In the genomic region with DNA sequence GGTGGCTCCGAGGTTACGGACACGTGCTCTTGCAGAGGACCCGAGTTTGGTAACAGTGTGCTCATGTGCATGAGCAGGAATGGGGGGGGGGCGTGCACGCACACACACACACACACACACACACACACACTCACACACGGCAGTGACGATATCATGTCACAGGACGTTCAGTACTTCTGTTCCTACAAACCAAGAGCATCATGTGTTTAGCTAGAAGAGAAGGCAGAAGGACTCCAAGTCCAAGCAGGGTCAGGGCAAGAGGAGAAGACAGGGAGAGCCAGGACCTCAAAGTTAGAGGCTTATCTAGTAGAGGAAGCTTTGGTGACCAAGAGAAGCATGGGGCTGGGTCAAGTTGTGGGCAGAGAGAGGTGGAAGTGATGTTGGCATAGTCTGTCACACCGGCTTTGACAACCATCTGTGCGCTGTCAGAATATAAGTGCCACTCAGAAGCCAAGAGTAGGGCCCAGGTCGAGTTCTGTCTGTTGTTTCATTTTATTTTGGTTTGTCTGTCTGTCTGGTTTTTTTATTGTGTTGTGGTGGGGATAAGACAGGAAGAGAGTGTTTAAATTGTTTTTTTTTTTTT, we compare ENCODE assay signal across 17 mouse cellular contexts.
DNase-seq lines count a peak whose midpoint lies in the region; TF ChIP-seq lines count a peak whose summit lies in the region.
"Had no signal": no experiment of that assay in that cellular context is flagged by ENCODE, and none has a peak within 500 bp of the region (broad histone marks: within the 10 kb centered on the region; RNA-seq: fewer than 3 reads in every experiment).

No protein-coding gene starts in this region.

- H3K9me3 ChIP-seq in megakaryocyte, embryonic 14.5 days: no peaks in the 10 kb centered on the region
- H3K9me3 ChIP-seq: G1E; hindbrain, embryonic 13.5 days; liver, embryonic 13.5 days; midbrain, embryonic 10.5 days; neural tube, embryonic 13.5 days had no signal

- no peaks in the 10 kb centered on the region for H3K27me3 ChIP-seq in thymus, adult 2 months (ENCODE audit: control insufficient read depth, insufficient read depth, low read length)
- H3K27me3 ChIP-seq in megakaryocyte, embryonic 14.5 days (replicated peaks): no peaks in the 10 kb centered on the region
- H3K27me3 ChIP-seq: hindbrain, embryonic 13.5 days; liver, embryonic 13.5 days; neural tube, embryonic 13.5 days had no signal

- peak; percentile 18 to 47 for DNase-seq in heart, adult 18-20 months
- DNase-seq in heart, postnatal 10 days: no peak
- DNase-seq in thymus, adult 2 months: no peak
- DNase-seq in thymus, postnatal 10 days (ENCODE audit: low spot score in 2 of 2): no peak
- no peak for DNase-seq in urinary bladder, postnatal 36 days (ENCODE audit: low spot score in 2 of 2)
- DNase-seq in left cerebral cortex, postnatal 10 days (ENCODE audit: extremely low spot score in 1 of 2, low spot score in 2 of 2): no peak
- DNase-seq in frontal cortex, postnatal 36 days (ENCODE audit: low spot score in 2 of 2): no peak
- DNase-seq: cerebellum, postnatal 14 days; liver, embryonic 13.5 days; right cerebral cortex, postnatal 25 days; thymus, postnatal 4 days had no signal

- 77% methylated on average over 12 of the region's 12 CpGs for WGBS in thymus, adult 2 months

- peak overlapping the region; percentile 84 for H3K27ac ChIP-seq in thymus, adult 2 months (ENCODE audit: control insufficient read depth, insufficient read depth, low read length)
- H3K27ac ChIP-seq: hindbrain, embryonic 13.5 days; midbrain, embryonic 10.5 days; neural tube, embryonic 13.5 days had no signal

- H3K4me3 ChIP-seq in thymus, adult 2 months (ENCODE audit: control insufficient read depth, insufficient read depth, low read length): no peak overlapping the region
- H3K4me3 ChIP-seq in megakaryocyte, embryonic 14.5 days (replicated peaks): peak overlapping the region; percentile 81
- H3K4me3 ChIP-seq: erythroblast, embryonic 14.5 days; hindbrain, embryonic 13.5 days; liver, embryonic 13.5 days; midbrain, embryonic 10.5 days; neural tube, embryonic 13.5 days had no signal

- no peaks in the 10 kb centered on the region for H3K36me3 ChIP-seq in thymus, adult 2 months (ENCODE audit: control insufficient read depth, insufficient read depth, low read length)
- H3K36me3 ChIP-seq in megakaryocyte, embryonic 14.5 days (replicated peaks; ENCODE audit: low read length): peaks cover 78% of the 10 kb centered on the region
- H3K36me3 ChIP-seq: G1E; hindbrain, embryonic 13.5 days; liver, embryonic 13.5 days; midbrain, embryonic 10.5 days; neural tube, embryonic 13.5 days had no signal

- peaks cover 49% of the 10 kb centered on the region for H3K4me1 ChIP-seq in thymus, adult 2 months (replicated peaks; ENCODE audit: control insufficient read depth, insufficient read depth, low read length)
- H3K4me1 ChIP-seq in megakaryocyte, embryonic 14.5 days: peaks cover 100% of the 10 kb centered on the region

- intact Hi-C loops in heart, postnatal 10 days (cut with DNase I): no loop called here
- intact Hi-C loops in left cerebral cortex, postnatal 10 days (cut with DNase I): no loop called here

- no peak for TF ChIP-seq POLR2A in thymus, adult 2 months (IDR thresholded peaks at IDR 0.05; ENCODE audit: control insufficient read depth, extremely low read depth, insufficient read depth, low read length, poor library complexity)

- TF ChIP-seq CTCF in thymus, adult 2 months (IDR thresholded peaks at IDR 0.05; ENCODE audit: borderline replicate concordance, control insufficient read depth, extremely low read depth, insufficient read depth, low read length, poor library complexity): no peak

Comparison
In these comparisons a context has a peak if more than half of its experiments do, and no peak if none do; other contexts are left out.
1. DNase-seq: peak in heart, adult 18-20 months (2 of 2); none in heart, postnatal 10 days (0 of 2), thymus, adult 2 months (single experiment), thymus, postnatal 10 days (0 of 2), urinary bladder, postnatal 36 days (0 of 2), left cerebral cortex, postnatal 10 days (0 of 2) and frontal cortex, postnatal 36 days (0 of 2).